Mouse (Mus musculus): ENCODE measurements around the gene Aldh18a1.
"Not testable (repeated sequence)": the region's sequence is repeated elsewhere in the genome, so short reads cannot be mapped to it uniquely, and the experiment has no call there.

Aldh18a1 gene

DNA sequence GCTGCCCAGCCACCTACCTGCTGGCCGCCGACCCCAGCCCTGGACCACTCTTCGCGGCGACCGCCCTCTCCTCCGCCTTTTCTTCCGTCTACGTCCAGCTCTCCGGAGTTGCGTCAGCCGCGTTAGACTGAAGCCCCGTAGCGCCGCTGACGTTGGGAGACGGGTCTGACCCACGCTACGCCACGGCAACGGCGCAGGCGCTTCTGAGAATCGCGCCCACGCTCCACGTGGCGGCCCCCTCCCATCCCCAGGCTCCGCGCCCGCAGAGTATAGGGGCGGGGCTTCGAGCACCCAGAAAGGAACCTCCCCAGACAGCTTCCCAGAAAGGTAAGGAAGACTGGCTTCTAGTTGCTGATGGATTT is at the start of gene Aldh18a1:
Aldh18a1 (minus strand) TSS at position 171 of the 362 bp plus-strand sequence.
- DNase-seq = peak; percentile 98

DNA sequence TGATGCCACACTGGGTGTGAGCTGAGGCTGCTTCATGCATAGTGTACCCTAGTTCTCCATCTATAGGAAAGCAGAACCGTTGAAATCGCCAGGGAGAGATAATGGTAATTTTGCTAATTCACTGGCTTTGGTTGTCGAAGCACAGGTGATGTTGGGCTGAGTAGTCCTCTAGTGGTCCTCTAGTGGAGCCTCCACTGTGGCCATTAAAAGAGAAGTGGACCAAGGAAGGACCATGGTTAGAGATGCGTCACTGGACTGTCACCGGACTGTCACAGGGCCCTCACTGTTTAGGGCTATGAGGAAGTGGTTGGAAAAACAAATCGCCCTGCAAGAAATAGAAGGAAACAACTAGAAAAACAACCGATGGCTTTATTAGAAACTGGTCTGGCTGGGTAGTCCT is 49.3 kb upstream of the Aldh18a1 start:
- no peak for DNase-seq

DNA sequence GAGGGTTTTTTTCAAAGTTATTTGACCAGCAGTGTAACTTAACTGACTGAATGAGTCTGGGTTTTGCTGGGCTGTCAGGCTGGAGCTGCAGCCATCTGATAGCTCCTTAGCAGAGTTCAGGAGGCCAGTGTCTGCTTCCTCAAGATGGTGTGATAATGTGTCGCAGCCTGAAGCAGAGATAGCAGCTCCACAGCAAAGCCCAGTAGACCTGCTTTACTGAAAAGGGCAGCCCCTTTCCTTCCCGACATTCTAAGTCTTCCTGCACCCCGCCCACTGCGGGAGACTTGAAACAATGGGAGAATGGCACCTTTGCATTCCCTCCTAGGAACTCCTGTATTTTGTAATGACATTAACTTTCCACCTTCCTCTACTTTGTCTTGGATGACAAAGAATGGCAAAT is 48.8 kb upstream of the Aldh18a1 start:
- no peak for DNase-seq

DNA sequence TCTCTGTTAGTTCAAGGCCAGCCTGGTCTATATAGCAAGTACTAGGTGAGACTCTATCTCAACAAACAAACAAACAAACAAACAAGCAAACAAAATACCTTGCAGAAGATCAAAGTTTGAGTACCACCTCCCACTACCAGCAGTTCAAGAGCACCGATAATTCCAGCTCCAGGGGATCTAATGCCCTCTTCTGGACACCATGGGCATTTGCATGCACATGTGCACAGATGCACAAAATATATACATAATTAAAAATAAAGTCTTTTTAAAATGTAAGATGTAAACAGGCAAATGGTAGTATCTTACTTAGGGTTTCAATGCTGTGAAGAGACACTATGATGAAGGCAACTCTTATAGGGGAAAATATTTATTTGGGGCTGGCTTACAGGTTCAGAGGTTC is 44.9 kb upstream of the Aldh18a1 start:
- DNase-seq = no peak

- no peak for DNase-seq
Observed at GRCm38 (mm10) chr19:40632668-40633067, 44.4 kb upstream of the Aldh18a1 start.

GRCm38 (mm10) chr19:40632193-40632592 is 43.9 kb upstream of the Aldh18a1 start:
- no peak for DNase-seq

DNA sequence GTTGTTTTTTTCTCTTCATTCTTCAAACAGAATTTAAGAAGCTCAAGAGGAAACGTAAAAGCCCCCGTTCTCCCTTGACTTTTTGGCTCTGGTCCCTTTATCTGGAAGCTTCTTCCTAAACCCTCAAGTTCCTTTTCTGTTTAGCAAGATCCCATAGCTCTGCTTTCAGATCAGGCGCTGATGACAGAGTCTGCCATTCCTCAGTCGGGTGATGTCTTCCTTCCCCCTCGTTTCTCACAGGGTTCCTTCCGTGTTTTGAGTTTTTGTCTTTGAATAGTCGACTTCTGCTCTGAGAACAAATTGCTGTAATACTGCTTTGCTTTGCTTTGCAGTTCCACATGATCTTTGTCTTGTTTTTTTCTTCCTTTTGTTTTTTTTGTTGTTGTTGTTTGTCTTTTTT is 42.3 kb upstream of the Aldh18a1 start:
- no peak for DNase-seq

- no peak for DNase-seq
Observed at GRCm38 (mm10) chr19:40630096-40630495, 41.8 kb upstream of the Aldh18a1 start.

GRCm38 (mm10) chr19:40628950-40629349 is 40.7 kb upstream of the Aldh18a1 start:
- DNase-seq = no peak

GRCm38 (mm10) chr19:40625935-40626334 is 37.7 kb upstream of the Aldh18a1 start:
- DNase-seq = no peak

GRCm38 (mm10) chr19:40621616-40622015 is 33.4 kb upstream of the Aldh18a1 start:
- DNase-seq = not testable (repeated sequence)

- no peak for DNase-seq
Observed at GRCm38 (mm10) chr19:40616021-40616420, 27.8 kb upstream of the Aldh18a1 start.

GRCm38 (mm10) chr19:40614811-40615210 is 26.5 kb upstream of the Aldh18a1 start:
- no peak for DNase-seq

DNA sequence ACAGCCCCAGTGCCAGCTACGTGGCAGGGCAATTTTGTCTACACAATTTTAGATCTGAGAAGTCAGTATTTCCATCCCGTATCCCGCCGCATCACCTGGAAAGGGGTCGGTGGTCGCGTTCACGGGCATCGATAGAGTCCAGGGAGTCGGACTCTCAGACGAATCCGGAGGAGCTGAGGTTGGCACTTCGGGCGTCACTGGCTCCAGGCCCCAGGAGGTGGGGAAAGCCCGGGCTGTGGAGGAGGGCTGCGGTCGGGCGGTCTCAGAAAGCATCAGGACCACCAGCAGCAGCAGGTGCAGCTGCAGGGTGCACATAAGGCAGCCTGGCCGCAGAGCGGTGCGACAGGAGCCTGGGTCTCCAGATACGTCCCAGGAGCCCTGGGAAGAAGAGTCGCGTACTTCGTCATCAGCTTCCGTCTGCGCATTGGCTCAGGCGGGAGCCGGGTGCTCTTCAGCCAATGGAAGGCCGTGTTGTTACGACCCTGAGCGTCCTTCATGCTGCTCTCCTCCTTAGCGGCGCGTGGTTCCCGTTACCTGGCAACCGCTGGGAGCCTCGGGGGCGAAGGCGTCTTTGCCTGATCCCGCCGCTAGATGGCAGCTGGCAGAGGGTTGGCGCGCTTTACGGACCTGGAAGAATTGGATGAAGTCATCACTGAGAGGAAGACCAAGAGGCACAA is 23.7 kb upstream of the Aldh18a1 start, which contains the start of the genes Tctn3 and Entpd1:
Tctn3 (minus strand) TSS at position 404 of the 677 bp plus-strand sequence.
Entpd1 (plus strand) TSS at position 537 of the 677 bp plus-strand sequence.
- peak; percentile 97 for DNase-seq

DNA sequence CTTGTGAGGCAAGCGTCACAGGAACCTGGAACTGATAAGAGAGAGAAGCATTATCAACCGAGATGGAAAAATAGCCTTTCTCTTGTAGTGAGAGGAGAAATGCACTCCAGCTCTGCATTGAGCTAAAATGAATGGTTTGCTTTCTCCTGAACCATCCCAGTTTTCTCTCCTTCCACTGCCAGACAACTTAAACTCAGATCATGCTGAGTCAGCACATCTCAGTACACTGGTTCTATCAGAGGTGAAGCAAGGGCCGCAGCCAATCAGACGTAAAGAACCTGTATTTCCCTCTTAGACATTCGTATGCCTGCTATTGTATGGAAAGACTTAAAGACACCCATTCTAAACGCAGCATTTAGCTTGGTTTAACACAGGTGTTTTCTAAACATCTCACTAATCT is 19.4 kb upstream of the Aldh18a1 start:
- no peak for DNase-seq

DNA sequence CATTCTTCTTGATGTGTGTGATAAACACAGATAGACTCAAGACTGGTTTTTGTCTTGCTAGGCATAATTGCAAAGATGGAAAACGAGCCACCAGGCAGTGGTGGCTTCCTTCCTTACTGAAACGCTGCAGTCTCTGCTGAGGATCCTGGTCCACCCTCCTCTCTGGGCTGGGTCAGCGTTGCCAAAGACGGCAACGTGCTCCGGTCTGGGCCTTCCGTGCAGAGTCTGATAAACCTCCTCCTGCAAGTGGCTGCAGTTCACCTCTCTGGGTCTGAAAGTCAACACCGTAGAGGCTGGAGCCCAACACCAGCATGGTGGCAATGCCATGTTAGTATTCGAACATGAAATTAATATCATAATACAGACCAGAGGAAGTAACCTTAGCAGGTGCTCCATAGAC is 16.9 kb upstream of the Aldh18a1 start:
- DNase-seq = no peak

GRCm38 (mm10) chr19:40601870-40602269 is 13.6 kb upstream of the Aldh18a1 start:
- no peak for DNase-seq

GRCm38 (mm10) chr19:40600846-40601245 is 12.6 kb upstream of the Aldh18a1 start:
- not testable (repeated sequence) for DNase-seq

- DNase-seq = no peak
Observed at GRCm38 (mm10) chr19:40595831-40596230, 7.6 kb upstream of the Aldh18a1 start.

DNA sequence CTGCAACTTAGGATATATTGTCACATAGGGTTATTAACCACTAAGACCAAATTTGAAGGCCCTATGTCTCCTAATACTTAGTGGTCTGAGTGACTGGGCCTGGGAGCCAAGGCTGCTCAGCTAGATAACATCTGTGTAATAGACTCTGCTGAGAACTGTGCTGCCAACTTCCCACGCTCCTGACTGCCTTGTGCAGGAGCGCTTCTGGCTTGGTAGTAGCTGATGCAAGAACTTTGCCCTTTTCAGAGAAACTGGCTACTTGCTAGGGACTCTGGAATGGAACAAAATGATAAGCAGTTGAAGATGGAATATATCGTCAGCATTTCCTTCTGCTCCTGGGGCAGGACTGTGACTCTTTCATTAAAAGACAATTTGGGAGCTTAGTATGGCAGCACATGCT is 7.0 kb upstream of the Aldh18a1 start:
- no peak for DNase-seq

DNA sequence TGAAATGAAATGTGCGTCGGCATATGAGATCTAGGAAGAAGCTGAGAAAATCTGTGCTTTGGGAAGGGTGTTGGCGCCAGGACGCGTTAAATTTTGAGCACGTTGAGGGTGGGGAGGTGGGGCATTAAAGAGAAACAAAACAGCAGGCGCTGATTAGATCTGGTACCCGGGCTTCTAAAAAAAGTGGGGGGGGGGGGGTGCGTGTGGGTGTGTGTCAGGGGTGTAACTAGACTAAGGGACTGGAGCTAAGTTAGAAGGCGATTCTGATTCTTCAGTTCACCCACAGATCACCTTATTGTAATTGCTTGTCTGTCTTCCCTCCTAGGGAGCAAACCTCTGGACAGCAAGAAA is 1.2 kb upstream of the Aldh18a1 start:
- no peak for DNase-seq

DNA sequence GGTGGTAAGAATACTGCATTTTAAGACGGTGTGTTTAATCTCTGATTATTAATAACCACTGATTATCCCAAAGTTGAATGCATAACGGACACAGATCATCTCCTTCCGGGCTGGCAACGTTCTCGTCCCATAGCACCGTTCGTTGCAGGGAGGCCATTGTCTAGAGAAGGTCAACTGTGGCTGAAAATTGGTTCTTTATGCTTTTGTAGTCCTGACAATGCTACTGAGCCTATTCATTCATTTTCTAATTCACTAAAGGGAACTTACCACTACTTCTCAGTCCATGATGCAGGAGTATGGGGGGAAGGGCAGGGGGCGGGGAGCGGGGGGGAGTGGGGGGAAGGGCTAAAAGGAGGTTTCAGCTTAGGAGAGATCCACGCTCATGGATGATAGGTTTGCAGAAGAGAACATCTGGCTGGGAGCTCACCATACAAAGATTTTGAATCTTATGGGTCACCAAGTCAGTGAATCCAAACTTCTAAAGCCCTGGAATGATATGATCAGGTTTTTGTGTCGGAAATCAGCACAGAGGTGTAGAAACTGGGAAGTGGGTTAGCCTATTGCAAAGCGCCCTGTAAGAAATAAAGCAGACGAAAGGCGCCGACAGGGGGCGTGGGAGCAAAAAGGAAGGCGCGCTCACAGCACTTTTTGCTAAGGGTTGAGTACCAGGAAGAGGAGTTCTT is 725 bp upstream of the Aldh18a1 start:
- peak; percentile 98 for DNase-seq

- no peak for DNase-seq
Observed at GRCm38 (mm10) chr19:40587491-40588292, 571 bp downstream of the Aldh18a1 start.

GRCm38 (mm10) chr19:40586908-40587307 is 1.4 kb downstream of the Aldh18a1 start:
- DNase-seq = no peak
